Mouse (Mus musculus): ENCODE data around the gene Tmem135.

DNA sequence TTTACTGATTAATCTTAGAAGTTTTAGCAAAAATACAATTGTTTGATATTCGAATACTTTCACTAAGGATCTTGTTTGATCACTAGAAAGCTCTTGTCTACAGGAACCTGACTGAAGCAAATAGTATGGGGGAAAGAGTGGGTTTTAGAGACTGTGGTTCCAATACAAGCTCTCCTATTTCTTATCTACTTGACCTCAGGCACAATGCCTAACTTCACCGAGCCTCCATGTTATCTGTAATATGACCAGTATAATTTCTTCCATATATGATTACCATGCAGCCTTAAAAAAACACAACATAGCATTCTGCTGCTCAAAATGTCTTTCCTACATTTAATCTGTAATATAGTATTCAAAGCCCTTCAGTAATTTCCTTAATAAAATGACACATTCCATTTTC is 161.9 kb downstream of the Tmem135 start:
- TF ChIP-seq CTCF (conservative IDR thresholded peaks at IDR 0.05 in 1 of 2, IDR thresholded peaks at IDR 0.05 in 1 of 2; ENCODE audit: low read depth in 2 of 2, low read length in 2 of 2) (no peak), SIN3A (IDR thresholded peaks at IDR 0.05; ENCODE audit: low read length) (no peak), KAT2A (IDR thresholded peaks at IDR 0.05; ENCODE audit: insufficient replicate concordance, low read length) (no peak), RAD21 (IDR thresholded peaks at IDR 0.05; ENCODE audit: low read depth, low read length) (no peak), RCOR1 (conservative IDR thresholded peaks at IDR 0.05; ENCODE audit: low read depth, low read length) (no peak)

Measured in CH12.LX (cell line).